Mouse (Mus musculus): ENCODE data around the gene Ereg.

DNA sequence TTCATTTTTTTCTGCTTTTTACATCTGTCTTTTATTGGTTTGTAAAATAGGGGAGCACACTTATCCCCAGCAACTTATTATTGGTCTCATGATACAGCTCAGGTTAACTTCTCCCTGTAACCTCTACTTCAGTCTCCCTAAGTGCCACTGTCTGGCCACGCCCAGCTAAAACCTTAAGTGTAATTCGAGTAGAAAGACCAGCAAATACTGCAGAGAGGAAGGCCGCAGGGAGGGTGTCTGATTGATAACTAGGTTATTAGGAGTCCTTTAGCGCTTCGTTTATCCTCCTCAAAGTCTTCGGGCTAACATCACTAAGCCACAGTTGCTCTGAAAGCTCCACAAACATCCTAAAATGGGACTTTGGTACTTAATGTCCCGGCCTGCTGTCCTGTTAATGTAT, 64.5 kb downstream of the Ereg start:
- no peak for TF ChIP-seq CTCF (IDR thresholded peaks at IDR 0.05; ENCODE audit: extremely low read depth, insufficient read depth, low read length)
- no peak for TF ChIP-seq POLR2A (IDR thresholded peaks at IDR 0.05; ENCODE audit: extremely low read depth, insufficient read depth, low read length)

Measured in cortical plate, adult 2 months (tissue).